Mouse (Mus musculus) cerebellum, adult 11 months (tissue): ENCODE results near the gene Sgo1.
A peak's percentile ranks its signal among the peaks of the same experiment; 100 is the strongest.
"Not testable (repeated sequence)": the region's sequence is repeated elsewhere in the genome, so short reads cannot be mapped to it uniquely, and the experiment has no call there.

Experiments used
- DNase-seq: peaks from one replicate; pipeline ENCODE4 v3.0.0; 2022

Sgo1 gene

DNA sequence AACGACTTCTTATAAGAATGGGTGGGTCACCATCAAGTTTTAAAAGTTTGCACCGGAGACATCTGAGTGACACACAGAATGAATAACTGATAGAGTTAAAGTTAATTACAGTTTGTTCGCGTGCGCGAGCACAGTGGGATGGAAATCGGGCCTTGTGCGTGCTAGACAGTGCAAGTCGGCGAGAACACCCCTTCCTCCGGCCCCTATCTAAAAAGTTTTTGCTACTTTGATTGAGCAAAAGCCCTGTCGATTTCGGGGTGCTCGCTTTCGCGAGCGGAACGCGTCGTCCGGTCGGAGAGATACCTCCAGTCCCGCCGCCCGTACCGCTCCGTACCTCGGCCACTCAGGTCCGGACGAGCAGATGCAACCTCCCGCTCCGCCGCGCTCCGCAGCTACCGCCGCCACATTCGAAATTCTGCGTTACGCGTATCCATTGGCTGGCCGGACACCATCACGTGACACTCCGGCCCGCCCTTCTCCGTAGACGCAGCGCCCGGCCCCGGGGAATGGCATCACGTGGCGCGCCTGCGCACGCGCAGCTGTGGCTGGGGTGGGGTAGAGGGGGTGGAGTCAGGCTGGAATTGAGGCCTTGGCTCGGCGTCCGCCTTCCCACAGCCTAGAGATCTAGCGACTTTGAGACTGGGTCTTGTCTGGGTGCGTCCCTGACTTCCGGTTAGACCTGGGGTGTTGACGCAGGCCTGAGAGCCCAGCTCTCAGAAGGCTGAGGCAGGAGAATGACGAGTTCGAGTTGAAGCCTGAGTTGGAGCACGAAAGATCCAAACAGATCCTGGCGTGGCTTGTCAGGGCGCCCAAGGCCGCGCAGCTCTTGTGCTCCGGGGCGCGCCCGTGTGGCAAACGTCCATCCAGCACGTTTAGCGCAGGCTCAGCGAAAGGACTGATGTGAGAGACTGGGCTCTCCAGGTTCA lies at the start of gene Sgo1:
Gene Sgo1 (minus strand): TSS at position 457 of the 926 bp plus-strand sequence.
- DNase-seq, result peak; percentile 96

DNA sequence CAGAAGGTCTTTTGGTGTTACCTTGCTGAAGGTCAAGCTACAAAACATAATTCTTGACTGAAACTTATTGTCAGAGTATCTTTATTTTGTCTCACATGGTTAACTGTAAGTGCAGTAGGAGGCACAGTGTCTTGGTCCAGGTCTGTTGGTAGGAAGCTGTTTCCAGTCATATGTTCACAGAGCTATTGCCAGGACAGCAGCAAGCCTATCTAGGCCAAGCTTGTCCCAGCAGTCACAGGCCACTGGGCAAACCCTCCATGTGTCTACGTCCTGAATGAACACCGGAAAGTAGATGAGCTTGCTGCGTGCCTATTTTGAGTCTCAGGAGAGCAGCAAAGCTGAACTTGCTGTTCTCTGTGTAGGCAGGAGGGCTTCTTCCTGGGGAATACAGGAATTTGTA lies 29.8 kb upstream of the Sgo1 start:
- not testable (repeated sequence) for DNase-seq

DNA sequence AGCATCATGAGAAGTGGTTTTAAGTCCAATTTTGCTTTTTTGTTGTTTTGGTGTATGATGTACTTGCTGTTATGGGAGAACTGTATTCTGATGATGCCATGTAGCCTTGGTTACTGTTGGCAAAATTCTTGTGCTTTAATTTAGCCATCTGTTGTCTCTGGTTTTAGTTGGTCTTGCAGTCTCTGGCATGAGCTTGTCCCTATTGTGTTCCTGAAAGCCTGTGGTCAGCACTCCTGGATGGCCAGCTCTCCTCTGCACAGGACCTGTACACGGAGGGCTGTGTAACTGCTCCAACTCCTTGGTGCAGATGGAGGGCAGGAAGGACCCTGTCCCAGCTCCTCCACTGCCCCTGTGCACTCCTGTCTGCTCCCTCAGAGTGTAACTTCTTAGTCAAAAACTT lies 29.3 kb upstream of the Sgo1 start:
- DNase-seq, result no peak

DNA sequence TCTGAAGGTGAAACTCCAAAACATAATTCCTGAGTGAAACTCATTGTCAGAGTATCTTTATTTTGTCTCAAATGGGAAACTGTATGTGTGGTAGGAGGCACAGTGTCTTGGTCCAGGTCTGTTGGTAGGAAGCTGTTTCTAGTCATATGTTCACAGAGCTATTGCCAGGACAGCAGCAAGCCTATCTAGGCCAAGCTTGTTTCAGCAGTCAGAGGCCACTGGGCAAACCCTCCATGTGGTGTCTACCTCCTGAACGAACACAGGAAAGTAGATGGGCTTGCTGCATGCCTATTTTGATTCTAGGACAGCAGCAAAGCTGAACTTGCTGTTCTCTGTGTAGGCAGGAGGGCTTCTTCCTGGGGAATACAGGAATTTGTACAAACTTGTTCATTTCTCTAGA lies 26.0 kb upstream of the Sgo1 start:
- DNase-seq, result not testable (repeated sequence)

DNA sequence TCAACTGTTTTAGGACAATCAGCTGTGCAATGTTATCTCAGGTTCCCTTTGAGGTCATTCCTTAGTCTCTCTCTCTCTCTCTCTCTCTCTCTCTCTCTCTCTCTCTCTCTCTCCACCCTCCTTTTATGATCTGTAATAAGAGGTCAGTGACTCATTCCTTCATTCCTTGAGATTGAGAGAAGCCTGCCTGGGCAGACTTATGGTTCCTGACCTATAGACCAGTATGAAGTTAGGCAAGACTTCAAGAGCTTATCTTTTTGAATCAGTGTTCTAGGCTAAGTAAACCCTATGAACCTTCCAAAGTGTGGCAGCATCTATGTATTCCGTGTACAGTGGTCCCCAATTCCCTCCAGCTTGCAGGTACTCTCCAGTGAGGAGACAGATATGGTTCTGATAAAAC lies 25.3 kb upstream of the Sgo1 start:
- DNase-seq, result no peak

DNA sequence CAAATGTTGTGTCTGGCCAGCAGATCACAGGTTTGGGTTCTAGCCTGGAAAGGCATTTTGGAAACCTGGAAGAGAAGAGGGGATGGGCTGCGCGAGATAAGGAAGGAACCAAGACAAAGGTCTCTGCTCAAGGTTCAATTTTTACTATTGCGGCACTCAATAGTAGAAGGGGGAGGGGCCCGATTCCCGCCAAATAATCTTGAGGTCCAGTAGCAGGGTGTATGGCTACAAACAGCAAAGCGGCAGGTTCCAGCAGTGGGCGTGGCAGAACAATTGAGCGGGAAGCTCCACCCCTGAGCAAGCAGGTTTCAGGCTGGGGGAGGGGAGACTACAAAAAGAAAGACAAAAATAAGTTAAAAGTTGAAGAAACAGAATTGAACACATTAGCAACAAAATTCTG lies 8.4 kb upstream of the Sgo1 start:
- not testable (repeated sequence) for DNase-seq

DNA sequence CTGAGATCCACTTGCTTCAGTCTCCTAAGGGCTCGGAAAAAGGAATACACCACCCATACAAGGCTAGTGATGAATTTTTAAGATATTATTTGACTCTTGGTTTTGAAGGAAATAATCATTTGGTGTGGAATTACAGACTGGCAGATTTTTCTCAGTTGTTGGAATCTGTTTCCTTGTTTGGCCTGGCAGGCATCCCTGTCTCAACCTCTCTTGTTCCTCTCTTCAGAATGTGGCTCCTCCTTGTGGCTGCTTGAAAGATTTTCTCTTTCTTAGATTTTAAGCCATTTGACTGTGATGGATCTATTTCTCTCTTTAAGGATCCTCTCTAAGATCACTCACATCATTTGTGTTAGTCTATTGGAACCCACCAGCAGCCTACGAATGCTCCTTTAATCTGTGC lies 4.9 kb upstream of the Sgo1 start:
- peak; percentile 45 for DNase-seq

DNA sequence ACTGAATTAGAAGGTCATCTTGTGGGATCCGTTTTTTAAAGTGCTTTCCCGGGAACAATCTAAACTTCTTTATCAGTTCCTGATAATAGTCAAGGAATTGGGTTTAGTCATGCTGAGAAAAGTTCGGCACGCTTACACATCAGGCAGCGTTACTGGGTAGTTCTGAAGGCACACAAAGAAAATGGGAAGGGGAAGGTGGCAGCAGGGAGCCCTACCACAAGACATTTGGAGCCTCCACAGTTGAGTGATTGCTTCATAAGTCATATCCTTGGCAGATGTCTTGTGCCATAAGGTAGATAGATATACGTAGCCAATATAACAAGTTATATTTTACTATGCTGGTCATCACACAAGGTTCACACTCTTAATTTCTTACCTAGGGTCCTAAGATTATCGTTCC lies 813 bp upstream of the Sgo1 start:
- DNase-seq, result no peak

DNA sequence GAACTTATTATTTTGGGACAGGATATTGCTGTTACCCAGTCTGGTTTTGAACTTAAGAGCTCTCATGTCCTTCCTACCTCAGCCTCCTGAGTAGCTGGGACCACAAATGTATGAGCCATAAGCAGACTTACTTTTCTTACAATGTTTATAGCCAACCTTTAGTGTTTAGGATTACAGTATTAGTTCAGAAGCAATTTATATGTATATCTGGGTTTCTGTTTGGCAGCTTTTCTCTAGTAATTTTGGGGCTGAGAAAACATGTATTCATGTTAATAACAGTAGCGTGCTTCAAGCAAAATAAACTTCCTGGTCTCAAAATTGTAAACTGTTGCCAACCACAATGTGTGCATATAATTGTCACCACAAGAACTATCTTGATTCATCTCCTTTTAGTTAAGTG lies 812 bp downstream of the Sgo1 start:
- DNase-seq, result no peak

DNA sequence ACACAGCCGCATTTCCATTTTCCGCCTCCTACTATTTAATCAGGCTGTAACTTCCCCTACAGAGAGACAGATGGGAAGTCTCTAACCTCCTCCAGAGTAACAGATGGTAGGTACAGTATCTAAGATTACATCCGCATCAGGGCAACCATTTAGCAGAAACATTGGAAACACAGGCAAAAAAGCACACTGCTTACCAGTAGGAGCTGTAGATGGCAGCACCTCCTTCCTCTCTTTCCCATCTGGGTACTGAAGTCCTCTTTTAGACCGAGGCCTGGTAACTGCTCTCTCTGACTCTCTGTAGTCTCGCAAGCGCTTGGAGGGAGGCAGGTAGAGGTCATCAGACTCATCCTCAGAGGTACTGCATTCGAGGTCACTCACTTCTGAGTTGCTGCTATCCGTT lies 10.4 kb downstream of the Sgo1 start:
- DNase-seq, result peak; percentile 73

DNA sequence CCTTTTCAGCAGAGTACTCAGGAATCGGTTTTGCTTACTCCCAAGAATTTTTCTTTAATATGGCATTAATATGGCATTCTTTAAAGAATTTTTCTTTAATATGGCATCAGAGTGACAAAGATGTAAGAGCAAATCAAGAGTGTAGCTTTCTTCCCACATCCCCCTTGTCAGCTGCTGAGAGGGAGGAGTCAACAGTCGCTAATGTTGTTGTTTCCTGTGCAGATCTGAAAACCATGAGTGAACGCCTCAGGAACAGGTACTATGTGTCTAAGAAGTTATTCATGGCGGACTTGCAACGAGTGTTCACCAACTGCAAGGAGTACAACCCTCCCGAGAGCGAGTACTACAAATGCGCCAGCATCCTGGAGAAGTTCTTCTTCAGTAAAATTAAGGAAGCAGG lies 18.7 kb downstream of the Sgo1 start:
- DNase-seq, result no peak

DNA sequence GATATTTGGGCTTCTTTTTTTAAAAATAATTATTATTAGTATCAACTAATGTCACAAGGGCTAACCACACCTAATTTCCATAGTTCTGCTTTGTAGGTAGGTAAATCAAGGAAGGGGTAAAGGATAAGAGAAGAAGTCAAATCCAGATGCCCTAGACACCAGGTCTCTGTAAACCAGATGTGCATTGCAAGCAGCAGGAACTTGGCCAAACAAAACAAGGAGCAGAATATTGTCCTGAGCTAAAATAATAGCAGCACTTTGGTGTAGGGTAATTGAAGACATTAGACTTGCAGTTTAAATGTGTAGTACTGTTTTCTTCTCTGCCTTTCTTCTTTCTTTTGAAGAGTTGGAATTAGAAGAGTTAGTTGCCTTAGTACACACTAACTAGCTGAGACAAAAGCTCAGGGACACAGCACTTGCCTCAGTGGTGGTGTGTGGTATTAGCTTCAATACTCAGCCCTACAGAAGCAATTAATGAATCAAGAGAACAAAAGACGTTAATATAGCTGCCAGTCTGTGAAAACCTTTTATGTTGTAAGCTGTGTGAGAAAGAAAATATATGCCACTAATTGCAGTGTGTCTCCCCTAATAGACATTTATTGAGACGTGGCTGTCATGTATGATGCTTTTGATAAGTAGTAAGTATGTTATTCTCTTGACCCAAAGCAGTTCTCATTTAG lies 24.3 kb downstream of the Sgo1 start:
- no peak for DNase-seq

DNA sequence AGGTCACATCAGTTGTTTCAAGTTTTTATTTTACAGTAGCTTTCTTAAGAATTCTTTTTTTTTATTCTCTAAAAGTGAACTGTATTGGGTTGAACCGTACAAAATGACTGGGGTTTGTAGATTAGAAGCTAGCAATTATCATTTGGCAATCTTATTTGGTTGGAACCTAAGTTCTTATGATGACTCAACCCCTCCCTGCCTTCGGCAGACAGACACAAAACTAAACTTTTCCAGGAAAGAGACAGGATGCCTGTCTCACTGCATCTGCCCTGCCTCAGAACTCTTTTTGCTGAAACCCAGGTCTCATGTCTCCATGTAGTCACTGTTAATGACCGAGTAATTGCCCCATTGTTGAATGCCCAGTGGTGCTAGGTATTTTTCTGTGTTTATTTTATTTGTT lies 24.9 kb downstream of the Sgo1 start:
- DNase-seq, result no peak

DNA sequence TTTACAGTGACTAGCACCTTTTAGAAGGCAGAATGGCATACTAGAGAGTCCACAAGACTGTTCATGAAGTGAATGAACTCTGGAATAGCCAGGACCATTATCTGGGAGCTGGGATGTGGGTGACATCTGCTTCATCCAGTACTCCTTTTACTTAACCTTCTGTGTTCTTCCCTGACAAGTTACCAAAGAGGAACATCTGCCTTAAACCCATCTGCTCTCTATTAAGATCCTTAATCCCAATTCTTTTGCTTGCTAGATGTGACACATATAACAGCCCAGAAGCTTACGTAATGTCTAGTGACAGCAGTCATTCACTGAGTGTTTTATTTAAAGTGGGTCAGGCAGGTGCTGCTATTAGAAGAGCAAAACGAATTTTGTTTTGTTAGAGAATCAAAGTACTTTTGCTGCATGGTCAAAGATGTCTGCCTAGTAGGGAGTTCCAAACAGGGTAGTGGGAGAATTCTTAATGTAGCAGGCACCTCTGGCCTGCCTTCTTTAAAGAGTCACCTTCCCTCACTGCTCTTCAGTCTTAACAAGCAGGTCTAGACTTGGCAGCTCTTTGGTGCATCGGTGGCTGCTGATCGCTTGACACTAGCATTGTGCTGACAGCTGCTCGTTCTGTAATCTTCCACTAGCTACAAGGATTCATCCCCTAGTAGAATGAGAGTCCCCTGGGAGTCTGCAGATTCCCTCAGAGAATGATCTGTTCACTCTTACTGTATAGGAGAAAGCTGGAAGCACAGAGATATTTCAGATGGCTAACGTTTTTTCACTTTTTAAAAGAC lies 27.9 kb downstream of the Sgo1 start:
- DNase-seq, result no peak

DNA sequence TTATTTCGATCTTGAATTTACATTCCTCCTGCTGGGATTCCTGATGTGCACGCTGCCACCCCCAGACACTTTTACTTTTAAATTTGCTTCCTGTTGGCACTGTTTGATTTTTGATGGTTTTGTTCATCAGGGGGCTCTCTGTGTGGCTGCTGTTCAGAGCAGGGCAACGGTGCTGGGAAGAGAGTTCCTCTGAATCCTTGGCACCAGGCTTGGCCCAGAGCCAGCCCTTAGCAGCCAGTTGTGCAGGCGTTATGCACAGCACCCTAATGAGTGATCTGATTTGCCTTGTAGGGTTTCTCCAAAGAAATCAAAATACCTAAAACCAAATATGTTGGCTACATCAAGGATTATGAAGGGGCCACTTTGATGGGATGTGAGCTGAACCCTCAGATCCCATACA lies 29.4 kb downstream of the Sgo1 start:
- DNase-seq, result peak; percentile 15

DNA sequence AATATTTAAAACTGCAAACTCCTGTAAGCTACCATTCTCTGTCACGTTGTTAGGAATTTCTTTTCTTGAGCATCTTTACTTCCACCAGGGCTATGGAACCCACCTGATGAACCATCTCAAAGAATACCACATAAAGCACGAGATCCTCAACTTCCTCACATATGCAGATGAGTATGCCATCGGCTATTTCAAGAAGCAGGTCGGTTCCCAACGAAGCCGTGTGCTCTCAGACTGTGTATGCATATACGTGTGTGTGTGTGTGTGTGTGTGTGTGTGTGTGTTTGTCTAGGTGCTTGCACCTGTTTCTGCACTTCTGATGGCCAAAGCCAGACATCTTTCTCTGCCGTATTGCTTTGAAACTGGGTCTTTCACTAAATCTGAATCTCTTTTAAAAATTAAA lies 29.9 kb downstream of the Sgo1 start:
- DNase-seq, result no peak

DNA sequence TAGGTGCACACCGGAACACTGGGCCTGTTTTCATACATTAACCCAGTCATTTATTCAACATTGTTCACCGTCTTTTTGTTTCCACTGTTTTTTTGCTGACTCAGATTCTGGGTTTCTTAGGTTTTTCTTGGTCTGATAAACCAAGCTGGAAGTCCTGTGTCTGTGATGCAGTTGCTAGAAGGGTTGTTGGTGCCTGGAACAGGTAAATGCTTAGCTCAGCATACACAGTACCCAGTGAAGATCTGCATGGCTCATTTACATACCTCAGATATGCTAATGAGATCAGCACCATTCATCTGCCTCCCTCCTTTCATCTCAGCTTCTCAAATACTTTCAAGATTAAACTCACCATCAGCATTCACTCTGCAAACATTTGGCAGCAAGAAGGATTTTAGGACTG lies 30.5 kb downstream of the Sgo1 start:
- no peak for DNase-seq

DNA sequence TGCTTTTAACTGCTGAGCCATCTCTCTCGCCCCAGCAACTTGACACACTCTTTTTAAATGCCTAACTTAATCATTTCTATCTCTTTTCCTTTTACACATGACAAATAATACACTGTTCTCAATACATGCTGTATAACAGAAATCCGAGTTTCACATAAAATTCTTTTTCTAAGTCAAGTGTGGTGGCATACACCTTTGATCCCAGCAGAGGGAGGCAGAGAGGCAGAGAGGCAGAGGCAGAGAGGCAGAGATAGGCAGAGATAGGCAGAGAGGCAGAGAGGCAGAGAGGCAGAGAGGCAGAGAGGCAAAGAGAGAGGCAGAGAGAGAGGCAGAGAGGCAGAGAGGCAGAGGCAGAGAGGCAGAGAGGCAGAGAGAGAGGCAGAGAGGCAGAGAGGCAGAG lies 31.7 kb downstream of the Sgo1 start:
- not testable (repeated sequence) for DNase-seq

DNA sequence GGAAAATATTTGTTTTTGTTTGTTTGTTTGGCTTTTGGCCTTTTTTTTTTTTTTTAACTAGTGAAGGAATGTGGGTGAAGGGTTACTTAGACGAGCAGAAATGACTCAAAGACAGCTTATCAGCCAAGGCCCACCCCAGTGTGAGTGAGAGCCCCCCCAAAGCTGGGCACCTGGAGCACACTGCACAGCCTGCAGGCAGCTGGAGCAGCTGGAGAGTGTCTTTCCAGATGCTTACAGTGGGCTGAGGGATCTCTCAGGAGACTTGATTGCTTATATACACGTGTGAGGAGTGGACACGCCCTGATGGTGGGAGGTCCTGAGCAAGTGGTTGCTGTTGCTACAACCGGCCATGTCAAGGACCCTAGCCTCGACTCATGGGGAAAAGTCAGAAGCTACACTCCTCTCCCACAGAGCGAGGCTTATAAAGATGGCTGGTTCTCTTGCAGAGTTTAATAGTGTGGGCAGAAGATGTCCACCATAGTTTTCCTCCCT lies 32.7 kb downstream of the Sgo1 start:
- DNase-seq, result no peak

DNA sequence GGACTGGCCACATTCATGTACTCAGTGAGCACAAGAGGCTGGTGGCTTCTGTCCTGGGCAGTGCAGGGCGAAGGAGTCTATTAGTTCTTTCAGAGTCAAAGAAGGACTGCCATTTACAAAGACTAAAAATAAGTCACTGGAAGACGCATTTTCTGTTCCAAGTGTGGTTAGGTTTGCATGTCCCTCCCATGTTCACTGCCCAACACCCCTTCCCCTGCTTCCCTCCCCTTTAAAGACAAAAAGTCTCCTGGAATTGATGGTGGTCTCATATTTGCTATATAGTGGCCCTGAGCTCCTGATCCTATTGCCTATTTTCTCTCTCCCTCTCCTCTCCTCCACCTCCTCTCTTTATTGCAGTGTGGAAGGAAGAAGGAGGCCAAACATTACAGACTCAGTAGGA lies 33.2 kb downstream of the Sgo1 start:
- no peak for DNase-seq

DNA sequence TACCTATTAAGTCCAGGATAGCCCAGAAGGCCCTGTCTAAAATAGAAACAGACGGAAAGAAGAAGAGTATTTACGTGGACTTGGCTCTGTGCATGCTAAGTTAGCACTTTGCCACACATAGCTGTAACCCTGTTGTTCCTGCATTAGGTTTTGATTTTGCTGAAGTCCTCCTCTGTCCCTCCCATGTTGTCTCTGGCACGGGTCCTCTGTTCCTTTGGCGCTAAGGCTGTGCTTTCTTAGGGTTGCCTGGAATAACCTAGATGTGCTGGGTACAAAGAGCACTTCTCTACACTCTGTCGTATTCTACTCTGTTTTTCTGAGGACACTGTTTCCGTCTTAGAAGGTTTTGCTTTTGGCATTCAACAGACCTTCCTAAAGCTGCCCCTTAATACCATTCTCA lies 34.1 kb downstream of the Sgo1 start:
- no peak for DNase-seq

DNA sequence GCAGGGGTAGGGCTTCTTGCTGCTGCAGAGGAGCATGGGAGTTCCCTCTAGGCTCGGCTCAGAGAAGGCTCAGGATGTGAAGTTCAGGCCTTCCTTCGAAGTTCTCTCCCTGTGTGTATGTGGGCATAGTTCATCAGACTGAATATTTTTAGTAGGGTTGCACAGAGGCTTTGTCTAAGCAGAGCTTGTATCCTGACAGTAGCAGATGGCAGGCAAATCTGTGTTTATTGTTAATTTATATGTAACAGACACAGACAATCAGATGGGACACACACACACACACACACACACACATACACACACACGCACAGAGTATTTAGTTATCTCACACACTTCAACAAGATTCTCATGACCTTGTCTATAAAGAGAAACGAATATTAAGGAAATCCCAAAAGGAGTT lies 34.5 kb downstream of the Sgo1 start:
- DNase-seq, result no peak

DNA sequence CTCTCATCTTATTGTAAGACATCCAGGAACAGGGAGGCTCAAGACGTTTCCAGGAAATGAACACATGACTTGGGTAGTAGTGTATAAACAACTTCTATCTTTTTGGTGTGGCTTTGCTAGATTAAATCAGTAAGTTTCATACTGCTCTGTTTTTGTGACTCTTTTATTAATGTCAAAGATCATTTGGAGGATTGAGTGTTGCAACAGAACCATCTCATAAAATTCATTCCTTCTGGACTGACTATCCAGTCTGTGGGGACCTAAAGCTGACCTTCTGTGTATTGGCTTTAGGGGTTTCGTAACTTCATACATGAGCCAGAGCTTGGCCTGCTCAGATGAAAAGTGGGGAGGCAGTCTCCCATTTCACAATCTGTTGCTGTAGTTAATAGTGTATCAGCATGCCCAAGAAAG lies 38.9 kb downstream of the Sgo1 start:
- no peak for DNase-seq
